Mouse (Mus musculus) lung, postnatal 36 days (tissue): ENCODE measurements around the gene I830077J02Rik.
"Not testable (repeated sequence)": the region's sequence is repeated elsewhere in the genome, so short reads cannot be mapped to it uniquely, and the experiment has no call there.

Source experiments
- DNase-seq: peaks from one replicate; pipeline ENCODE4 v3.0.0; 2022; ENCODE audit warnings: mixed read lengths

Gene I830077J02Rik

DNA sequence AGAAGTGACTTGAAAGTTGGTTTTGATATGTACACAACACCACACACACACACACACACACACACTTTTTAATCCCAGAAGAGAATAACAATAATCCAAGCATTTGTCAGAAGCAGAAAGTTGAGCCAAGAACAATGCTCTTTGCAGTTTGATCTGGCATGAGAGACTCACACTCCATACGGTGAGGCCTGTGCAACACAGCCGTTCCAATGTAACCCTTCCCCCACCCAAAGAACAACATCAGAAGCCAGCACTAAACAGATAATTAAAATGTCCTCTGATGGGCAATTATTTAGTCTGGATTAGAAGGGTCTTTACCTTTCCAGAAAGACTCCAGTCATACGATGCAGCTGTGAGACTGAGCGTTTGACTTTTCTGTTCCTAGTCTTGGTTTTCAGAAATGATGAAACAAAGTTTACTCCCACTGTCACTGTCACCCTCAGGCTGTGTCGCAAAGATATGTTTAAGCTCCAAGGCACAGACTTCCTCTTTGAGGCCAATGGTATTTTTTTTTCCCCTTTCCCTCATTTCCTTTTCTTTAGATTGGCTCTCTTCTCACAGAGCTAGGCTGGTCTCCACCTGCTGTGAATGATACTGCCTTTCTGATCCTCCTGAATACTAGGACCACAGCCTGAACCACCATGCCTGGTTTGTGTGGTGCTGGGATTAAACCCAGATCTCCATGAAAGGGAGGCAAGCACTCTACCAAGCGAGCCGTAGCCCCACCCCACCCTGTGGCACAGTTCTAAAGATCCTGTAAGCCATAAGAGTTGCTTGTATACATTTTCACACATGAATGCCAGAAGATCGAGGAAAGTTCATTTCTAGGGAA, at the start of gene I830077J02Rik:
Gene I830077J02Rik, minus strand, starts transcription at position 425 of the 832 bp plus-strand sequence.
- DNase-seq: peak; percentile 43

DNA sequence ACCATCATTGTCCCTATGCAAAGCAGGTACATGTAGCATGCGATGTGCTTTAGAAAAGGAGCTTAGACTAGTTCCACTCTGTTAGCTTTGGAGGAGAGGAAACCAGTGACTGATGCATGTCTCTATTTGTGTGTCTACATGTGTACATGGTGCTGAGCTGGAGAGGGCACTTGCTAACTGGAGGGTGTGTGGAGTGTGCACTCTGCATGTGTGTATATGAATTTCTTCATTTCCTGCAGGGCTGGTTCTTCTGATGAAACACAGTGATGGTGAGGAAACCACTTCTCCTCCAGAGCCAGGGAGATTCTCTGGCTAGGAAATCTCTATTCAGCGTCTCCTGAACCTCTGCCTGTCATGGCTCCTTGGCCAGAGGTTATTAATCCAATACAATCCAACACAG, 41.7 kb upstream of the I830077J02Rik start:
- peak; percentile 29 for DNase-seq

DNA sequence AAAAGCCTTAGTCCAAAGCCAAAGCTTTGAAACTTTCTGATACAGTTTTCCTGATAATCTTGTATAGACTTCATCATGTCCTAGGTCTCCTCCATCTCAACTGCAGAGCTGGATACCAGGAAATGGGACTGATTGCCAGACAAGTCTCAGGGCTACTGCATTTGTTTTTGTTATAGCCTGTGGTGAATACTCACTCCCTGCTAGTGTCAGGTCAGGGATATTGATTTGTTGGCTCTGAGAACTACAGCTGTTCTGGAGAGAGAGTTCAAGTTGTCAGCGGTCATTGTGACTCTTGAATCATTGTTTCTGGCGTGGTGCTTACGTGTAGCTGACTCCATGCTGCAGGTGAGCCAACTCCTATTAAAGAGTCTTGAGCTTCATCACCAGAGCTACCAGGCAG, 40.9 kb upstream of the I830077J02Rik start, which contains the start of gene Ovgp1:
Gene Ovgp1, plus strand, starts transcription at position 301 of the 400 bp plus-strand sequence.
- no peak for DNase-seq

DNA sequence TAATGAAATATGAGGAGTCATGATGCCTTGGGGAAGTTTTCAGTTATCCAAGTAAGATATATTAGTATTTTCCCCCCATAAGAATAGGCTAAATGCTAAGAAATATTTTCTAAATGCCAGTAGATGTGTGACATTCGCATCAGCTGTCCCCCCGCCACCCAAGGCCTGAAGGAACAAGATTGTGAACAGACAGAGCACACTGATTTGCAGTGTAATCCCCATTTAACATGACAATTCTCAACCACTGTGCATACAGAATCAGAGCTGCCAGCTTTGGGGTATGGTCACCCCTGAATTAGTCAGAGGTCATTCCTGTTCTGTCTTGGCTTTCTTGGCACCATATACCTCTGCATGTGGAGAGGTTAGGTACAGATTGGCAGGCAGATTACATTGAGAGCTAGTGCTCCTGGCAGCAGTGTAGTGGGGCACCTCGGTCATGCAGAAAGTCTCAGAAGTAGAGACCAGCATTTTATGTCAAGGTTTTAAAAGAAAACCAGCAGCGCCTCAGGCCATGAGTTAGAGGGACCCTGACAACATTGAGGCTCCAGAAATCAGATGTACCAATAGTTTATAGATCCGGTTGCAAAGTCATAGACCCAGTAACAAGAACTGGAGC, 39.5 kb upstream of the I830077J02Rik start:
- no peak for DNase-seq

DNA sequence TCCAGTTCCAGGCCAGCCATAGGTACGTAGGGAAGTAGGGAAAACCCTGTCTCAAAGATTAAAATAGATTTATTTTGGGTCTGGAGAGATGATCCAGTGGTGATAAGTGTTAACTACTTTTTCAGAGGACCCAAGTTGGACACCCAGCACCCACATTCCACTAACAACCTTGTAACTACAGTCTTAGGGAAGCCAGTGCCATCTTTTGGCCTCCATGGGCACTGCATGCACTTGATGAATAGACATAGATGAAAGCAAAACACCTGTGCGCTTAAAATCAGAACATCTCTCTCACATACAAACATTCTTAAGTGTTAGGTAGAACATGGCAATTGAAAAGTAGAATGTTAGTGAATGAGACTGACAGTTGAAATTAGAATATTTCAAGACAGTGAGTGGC, 28.2 kb upstream of the I830077J02Rik start:
- peak; percentile 35 for DNase-seq

DNA sequence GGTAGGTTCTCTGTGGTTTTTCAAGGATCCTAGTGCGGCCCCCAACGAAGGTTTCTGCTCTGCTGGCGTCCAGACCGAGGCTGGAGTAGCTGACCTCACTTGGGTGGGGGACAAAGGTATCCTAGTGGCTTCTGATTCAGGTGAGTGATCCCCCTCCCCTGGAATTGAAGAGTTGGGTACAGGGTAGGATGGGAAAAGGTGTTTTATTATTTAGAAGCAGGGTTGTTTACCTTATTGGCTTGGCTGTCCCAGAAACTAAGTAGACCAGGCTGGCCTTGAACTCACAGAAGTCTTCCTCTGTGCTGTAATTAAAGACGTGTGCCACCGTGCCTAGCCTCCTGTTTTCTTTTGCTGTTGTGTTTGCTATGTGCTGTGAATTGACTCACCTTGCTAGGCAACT, 27.5 kb upstream of the I830077J02Rik start, which contains the start of gene Atp5f1:
Gene Atp5f1, minus strand, starts transcription at position 101 of the 400 bp plus-strand sequence.
- no peak for DNase-seq

DNA sequence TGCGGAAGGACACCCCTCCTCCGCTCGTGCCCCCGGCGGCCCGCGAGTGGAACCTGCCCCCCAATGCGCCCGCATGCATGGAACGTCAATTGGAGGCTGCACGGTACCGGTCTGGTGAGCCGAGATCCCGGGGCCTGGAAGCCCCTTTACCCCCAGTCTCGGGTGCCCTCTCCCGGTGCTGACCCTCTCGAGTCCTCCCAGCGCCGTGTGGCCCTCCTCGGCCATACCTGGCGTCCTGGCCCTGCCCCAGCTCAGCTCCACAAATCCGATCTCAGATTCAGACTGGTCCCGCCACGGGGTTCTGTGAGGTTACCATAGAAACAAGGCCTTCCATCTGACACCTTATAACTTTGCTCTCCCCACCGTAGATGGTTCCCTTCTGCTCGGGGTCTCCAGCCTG, 27.1 kb upstream of the I830077J02Rik start:
- no peak for DNase-seq

DNA sequence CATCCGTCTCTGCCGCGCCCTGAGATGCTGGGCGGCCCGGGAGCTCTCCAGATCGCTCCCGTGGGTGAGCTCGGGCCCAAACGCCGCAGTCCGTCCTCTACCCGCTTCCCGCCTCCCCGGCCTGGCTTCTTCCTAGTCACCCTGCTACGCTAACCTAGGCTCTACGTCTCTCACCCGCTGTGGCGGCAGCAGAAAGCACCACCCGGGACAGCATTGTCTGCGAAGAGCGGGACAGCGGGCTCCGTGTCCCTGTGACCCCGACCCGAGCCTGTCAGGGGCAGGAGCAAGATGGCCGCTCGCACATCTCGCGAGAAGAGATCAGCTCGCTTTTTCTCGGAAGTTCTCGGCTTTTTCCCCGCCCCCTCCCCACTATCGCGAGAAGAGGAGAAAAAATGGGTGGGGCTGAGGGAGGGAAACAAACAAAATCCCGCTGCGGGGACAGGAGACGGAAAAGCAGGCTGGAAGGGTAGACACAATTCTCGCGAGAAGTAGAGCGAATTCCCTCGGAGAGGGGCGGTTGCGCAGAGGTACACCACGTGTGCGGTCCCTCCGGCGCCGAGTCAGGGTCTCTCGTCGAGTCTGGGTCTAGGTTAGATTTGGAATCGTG, 26.6 kb upstream of the I830077J02Rik start, which contains the start of gene Wdr77:
Gene Wdr77, plus strand, starts transcription at position 396 of the 607 bp plus-strand sequence.
- peak; percentile 97 for DNase-seq

DNA sequence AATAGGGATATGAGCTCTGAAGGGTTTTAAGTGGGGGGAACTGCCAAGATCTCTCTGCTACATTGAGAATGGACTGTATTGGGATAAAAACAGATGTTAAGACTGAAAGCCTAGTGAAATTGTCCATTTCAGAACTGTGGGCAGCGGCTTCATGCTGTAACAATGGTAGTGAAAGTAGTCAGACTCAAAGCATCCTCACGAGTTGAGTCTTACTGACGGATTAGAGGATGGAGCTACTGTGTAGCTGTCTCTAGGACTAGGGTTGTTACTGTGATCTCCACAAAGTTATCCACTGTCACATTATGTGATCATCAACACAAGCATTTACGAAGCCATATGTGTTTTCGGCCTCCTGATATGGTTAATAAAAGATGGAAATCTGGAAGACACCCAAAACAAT, 25.7 kb upstream of the I830077J02Rik start:
- DNase-seq: no peak

DNA sequence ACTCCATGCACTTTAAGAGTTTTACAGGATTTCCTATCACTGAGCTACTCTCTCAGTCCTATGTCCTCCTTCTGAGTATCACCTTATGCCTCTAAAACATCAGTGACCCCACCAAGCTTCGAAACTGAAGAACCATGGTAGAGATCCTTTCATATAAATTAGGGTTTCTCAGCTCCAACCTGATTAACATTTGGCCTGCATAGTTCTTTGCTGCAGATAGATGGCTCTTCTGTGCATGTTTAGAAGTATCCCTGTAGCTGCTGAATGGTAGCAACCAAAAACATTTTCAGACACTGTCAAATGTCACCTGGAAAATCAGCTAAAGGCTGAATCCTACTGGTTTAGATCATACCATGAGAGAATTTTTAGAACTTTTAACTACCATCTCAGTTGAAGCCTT, 24.8 kb upstream of the I830077J02Rik start:
- DNase-seq: no peak

DNA sequence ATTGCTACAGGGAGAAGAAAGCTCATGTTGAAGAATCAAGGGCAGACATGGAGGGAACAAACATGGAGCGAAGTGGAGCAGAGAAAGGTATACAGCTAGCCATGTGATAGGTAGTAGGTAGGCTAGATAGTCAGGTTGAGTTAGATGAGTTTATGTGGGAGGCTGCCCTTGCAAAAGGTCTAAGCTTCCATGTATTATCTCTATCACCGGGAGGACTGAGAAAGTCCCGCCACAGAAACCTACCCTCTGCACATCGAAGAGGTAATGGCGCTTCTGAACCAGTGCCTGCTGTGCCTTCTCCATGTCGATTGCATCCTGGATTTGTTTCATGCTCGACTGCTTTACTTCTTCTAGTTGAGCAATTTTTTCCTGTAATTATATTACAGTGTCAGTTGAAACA, 18.9 kb upstream of the I830077J02Rik start:
- DNase-seq: no peak

DNA sequence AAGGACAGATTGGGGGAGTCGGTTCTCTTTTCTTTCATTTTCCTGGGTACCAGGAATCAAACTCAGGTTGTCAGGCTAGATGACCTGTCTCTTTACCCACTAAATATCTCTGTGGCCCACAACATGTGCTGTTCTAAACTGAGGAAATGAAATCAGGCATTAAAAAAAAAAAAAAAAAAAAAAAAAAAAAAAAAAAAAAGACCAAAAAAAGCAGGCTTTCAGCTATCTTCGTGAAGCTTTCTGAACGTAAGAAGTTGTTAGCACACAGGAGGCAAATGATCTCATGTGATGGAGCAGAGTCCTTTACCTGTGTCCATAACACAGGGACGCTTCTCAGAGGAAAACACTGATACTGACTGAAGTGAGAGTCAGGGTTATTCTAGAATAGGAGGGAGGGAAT, 3.6 kb upstream of the I830077J02Rik start:
- no peak for DNase-seq

DNA sequence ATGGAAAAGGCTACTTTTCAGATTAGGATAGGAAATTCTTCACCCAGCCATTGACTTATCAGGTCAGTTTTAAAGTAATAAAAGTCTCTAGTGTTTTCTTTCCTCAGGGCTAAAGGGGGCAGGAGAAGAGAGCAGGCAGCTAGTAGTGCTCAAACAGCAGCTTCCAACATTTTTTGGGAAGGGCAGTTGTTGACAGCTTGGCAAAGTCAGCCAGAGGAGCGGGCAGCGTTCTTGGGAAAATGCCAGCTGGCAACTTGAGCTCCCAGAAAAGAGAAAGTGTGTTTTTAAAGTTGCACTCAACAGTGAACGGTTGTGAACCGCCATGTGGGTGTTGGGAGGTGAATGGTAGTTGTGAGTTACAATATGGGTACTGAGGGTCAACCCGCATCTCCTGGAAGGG, 2.6 kb upstream of the I830077J02Rik start:
- peak; percentile 78 for DNase-seq

DNA sequence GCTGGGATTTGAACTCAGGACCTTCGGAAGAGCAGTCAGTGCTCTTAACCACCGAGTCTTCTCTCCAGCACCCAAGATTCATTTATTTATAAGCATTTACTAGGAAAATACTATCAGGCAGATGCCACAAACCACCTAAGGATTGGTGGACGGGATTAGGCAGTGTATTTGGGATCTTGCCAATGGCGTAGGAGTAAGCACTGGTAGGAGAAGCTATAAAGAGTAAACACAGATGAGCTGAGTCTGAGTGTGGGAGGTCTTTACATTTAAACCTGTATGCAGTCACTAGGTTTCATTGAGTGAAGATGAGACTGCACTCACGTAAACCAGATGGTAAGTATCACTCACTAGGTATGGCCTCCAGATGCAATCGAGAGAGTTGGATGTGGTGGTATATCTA, 1.5 kb upstream of the I830077J02Rik start:
- DNase-seq: no peak

DNA sequence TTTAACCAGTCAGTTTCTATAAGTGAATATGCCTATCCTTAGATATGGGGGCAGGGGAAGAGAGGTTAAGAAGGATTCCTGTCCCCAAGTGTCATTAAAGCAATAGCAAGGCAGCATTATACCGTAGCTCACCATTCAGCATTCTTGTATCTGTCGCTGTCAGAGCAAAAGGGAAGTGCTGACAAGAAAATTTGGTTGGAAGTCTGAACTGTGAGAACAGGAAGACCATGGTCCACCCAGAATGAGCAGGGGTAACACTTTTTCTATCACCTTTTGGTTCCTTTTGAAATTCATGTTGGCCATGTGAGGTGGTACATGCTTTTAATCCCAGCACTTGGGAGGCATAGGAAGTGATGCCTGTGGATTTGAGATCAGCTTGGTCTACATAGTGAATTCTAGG, 1.4 kb downstream of the I830077J02Rik start:
- DNase-seq: no peak

DNA sequence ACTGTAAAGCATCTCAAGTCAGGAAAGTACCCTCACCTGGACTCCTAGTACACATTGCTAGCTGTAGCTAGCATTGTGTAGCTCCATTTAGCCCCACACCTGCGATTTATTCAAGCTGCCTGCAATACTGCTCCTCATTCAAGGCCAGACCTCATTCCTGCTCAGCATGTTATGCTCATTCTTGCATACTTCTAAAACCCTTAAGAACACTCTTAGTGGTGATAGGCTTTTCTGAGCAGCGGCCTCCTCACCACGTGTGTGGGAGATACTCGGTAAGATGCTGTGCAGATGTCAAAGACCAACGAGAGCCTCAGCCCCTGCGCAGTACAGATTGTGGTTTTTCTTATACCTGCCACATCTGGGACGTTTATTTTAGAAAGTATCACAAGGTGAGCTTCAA, 2.6 kb downstream of the I830077J02Rik start:
- DNase-seq: no peak

DNA sequence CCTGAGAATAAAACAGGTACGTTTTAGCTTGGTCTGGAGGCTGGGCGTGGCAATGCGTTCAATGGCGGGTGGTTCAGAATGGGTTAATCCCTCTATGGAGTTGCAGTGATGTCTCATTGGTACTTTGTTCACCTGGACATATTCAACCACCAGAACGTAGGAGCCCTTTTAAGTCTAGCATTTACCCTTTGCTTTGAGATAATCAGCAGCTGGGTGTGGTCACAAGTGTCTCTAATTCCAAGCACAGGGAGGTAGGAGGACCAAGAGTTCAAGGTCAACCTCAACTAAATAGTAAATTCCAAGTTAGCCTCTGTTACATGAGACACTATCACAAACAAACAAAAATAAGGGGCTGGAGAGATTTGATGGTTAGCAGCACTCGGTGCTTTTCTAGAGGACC, 3.7 kb downstream of the I830077J02Rik start:
- no peak for DNase-seq

DNA sequence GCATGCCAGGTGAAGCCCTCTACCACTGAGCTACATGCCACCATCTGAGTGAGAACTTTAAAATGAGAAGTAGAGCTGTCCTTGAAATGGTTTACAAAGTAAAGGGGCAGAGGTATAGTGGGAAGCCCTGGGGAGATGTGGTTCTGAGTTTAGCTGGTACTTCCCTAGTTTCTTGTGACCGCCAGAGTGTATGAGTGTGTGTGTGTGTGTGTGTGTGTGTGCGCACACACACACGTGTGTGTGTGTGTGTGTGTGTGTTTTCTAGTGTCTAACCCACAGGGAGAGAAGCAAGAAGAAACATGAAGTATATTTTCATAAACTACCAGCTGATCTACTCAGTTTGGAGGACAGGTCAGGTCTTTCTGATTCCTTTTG, 4.3 kb downstream of the I830077J02Rik start:
- DNase-seq: no peak

DNA sequence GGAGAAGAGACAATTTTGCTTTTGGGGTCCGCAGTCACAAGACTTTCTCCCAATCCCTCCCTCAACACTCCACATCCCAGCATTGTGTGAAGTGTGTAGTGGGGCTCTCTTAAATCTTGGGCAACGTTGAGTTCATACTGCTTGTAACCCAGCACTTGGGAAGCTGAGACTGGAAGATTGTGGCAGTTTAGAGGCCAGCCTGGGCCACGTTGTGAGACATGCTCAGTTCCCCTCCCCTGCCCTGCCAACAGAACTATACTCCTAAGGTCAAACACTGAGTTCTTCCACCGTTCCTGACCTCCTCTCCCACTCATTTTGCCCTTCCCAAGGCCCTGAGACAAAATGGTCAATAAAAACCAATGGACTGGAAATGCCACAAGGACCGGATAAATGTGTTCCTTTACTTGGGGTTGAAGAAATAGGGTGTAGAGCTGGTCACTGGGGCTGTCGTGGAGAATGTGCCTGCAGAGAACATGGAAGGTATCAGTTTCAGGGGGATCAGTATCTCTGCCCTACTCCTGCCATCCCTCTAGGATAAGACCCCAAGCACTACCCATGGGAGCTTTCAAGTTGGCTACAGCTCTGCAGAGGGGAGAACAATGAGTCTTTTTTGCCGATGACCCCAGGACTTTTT, 4.8 kb downstream of the I830077J02Rik start:
- DNase-seq: no peak

DNA sequence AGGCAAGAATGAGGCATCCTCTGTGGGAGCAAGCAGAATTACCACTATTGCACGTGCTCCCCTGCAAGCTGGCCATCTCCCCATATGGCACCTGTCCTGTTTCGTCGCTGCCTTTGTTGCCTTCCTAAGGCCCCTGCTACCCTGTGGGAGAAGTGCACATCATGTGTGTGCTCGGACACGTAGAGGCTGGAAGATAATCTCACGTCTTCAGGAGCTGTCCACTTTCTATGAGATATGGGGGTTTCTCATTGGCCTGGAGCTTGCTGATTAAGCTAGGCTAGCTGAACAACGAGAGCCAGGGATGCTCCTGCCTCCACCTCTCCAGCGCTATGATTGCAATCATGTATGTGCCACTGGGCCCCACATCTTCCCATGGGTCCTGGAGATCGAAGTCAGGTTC, 7.8 kb downstream of the I830077J02Rik start:
- DNase-seq: no peak

DNA sequence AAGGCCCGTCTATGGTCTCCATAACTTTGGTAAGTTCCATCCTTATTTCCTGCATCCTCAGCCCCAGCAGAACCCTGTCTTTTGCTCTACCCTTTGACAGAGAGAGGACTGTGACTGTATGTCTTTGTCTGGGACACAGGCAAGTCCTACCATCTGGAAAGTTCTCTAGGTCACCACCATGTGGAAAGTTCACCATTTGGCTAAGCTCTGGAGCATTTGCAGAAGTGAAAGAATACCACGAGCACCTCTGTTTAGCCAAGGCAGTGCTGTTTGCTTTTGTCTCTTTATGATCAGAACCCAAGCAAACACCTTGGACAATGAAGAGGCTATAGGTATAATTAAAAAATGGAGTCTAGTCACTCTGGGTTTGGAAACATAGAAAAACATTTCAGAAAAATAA, 10.5 kb downstream of the I830077J02Rik start:
- no peak for DNase-seq

DNA sequence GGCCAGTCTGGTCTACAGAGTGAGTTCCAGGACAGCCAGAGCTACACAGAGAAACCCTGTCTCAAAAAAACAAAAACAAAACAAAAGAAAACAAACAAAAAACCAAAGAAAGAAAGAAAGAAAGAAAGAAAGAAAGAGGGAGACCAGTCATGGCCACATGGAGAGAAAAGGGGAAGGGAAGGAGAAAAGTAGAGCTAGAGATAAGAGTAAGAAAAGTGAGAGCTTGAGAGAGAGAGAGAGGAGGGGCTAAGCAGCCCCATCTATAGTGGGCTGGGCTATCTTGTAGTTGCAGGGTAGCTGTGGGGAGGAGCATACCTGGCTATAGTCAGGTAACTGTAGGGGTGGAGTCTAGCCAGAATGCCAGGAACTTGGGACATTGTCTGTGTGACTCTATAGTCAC, 11.7 kb downstream of the I830077J02Rik start:
- not testable (repeated sequence) for DNase-seq

DNA sequence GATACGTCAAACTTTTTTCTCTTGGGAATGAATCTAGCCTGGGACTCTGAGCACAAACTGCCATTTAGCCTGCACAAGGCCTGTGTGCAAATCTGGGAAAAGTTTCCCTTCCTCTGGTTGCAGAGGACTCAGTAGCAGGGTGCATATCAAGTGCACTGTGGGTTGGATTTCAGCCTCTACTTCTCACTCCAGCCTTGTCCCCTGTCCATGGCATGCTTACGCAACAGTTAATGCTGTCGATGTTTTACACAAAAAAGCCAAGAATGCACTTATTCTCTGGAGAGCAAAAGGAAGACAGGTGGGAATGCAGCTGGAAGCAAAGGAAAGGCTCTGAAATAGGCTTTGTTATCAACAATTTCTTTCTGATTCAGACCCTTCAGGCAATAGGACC, 14.1 kb downstream of the I830077J02Rik start:
- no peak for DNase-seq
